Mouse (Mus musculus) heart, postnatal 36 days (tissue): ENCODE measurements around the gene Obscn. TPM values are rescaled to one million over a fixed set of nuclear protein-coding genes. Genes with fewer than 3 reads are reported as not detected.
A peak's percentile ranks its signal among the peaks of the same experiment; 100 is the strongest.

Experiments used
- DNase-seq, 2 experiments: peaks; one replicate each; pipeline ENCODE4 v3.0.0; 2021 to 2022
- intact Hi-C: fragments of 180-260 bp; cut with DNase I; formaldehyde crosslinking; loops from one replicate; pipeline ENCODE4 v1.15.1; 2025
- total RNA-seq, 2 experiments: library from RNA; stranded (reverse); gene quantifications; 2 replicates each; pipeline ENCODE4 v1.2.3; 2021

Obscn gene
- 100 to 1,000 TPM; 725 to 820 TPM for total RNA-seq

GRCm38 (mm10) chr11:59135904-59136452 lies at the start of gene Obscn:
Gene Obscn, minus strand, starts transcription at chr11:59136402.
- DNase-seq, result no peak
- intact Hi-C loops, result no loop called here

GRCm38 (mm10) chr11:59185490-59185889 lies 49.3 kb upstream of the Obscn start:
- no peak for DNase-seq
- intact Hi-C loops, result loop anchor here (2.0 kb wide), 1 partner anchor 87 kb away; no protein-coding TSS in a partner anchor

- intact Hi-C loops, result loop anchor here (2.0 kb wide), 1 partner anchor 85 kb away; no protein-coding TSS in a partner anchor
- peak; percentile 63 to 66 for DNase-seq
Observed at GRCm38 (mm10) chr11:59183821-59184220, 47.6 kb upstream of the Obscn start.

- intact Hi-C loops, result no loop called here
Observed at GRCm38 (mm10) chr11:59182864-59183331, 46.7 kb upstream of the Obscn start, which contains the start of gene Gjc2. Gene Gjc2, minus strand, starts transcription at chr11:59183213.

GRCm38 (mm10) chr11:59176921-59177320 lies 40.7 kb upstream of the Obscn start:
- intact Hi-C loops, result no loop called here
- DNase-seq, result no peak

More at GRCm38 (mm10) chr11:59182864-59183331, 46.7 kb upstream of the Obscn start, which contains the start of gene Gjc2:
- peak; percentile 66 to 82 for DNase-seq

GRCm38 (mm10) chr11:59176475-59176874 lies 40.3 kb upstream of the Obscn start:
- intact Hi-C loops, result no loop called here
- no peak for DNase-seq

GRCm38 (mm10) chr11:59174189-59174838 lies 38.1 kb upstream of the Obscn start:
- intact Hi-C loops, result no loop called here
- DNase-seq, result no peak

GRCm38 (mm10) chr11:59170549-59170948 lies 34.3 kb upstream of the Obscn start:
- intact Hi-C loops, result no loop called here

GRCm38 (mm10) chr11:59169807-59170206 lies 33.6 kb upstream of the Obscn start:
- intact Hi-C loops, result no loop called here
- DNase-seq, result no peak

More at GRCm38 (mm10) chr11:59170549-59170948, 34.3 kb upstream of the Obscn start:
- DNase-seq, result no peak

GRCm38 (mm10) chr11:59165616-59166241 lies 29.5 kb upstream of the Obscn start:
- intact Hi-C loops, result no loop called here
- peak in 1 of 2 experiments; percentile 0 for DNase-seq

- intact Hi-C loops, result no loop called here
- peak in 1 of 2 experiments; percentile 17 for DNase-seq
Observed at GRCm38 (mm10) chr11:59164384-59164783, 28.2 kb upstream of the Obscn start.

- intact Hi-C loops, result loop anchor here (2.0 kb wide), 1 partner anchor 65 kb away; the partner anchor contains the start of gene Arf1
- peak; percentile 94 to 98 for DNase-seq
Observed at GRCm38 (mm10) chr11:59163255-59164236, 27.3 kb upstream of the Obscn start, which contains the start of gene Iba57. Gene Iba57, minus strand, starts transcription at chr11:59163739.

GRCm38 (mm10) chr11:59162443-59163254 lies 26.4 kb upstream of the Obscn start:
- DNase-seq, result no peak
- intact Hi-C loops, result loop anchor here (2.0 kb wide), 1 partner anchor 66 kb away; the partner anchor contains the start of gene Arf1

- intact Hi-C loops, result no loop called here
- peak in 1 of 2 experiments; percentile 35 for DNase-seq
Observed at GRCm38 (mm10) chr11:59161398-59161797, 25.2 kb upstream of the Obscn start.

GRCm38 (mm10) chr11:59159558-59159957 lies 23.4 kb upstream of the Obscn start:
- intact Hi-C loops, result no loop called here
- no peak for DNase-seq

- intact Hi-C loops, result no loop called here
Observed at GRCm38 (mm10) chr11:59159099-59159498, 22.9 kb upstream of the Obscn start.

GRCm38 (mm10) chr11:59155900-59156299 lies 19.7 kb upstream of the Obscn start:
- no peak for DNase-seq
- intact Hi-C loops, result no loop called here

More at GRCm38 (mm10) chr11:59159099-59159498, 22.9 kb upstream of the Obscn start:
- no peak for DNase-seq

- intact Hi-C loops, result no loop called here
- no peak for DNase-seq
Observed at GRCm38 (mm10) chr11:59154220-59154619, 18.0 kb upstream of the Obscn start.

- intact Hi-C loops, result no loop called here
- no peak for DNase-seq
Observed at GRCm38 (mm10) chr11:59151729-59152128, 15.5 kb upstream of the Obscn start.
